Mouse (Mus musculus): ENCODE data around the gene Tgfbr1. TPM values are rescaled to one million over a fixed set of nuclear protein-coding genes. Genes with fewer than 3 reads are reported as not detected.

Tgfbr1 gene
- polyA plus RNA-seq, 1 experiment, result 5.5 TPM

GRCm38 (mm10) chr4:47324206-47324605 lies 28.8 kb upstream of the Tgfbr1 start:
- Histone ChIP-seq H3K4me1 (ENCODE audit: control insufficient read depth, insufficient read depth, insufficient read length) (peaks cover 4% of the 10 kb centered on the region), H3K27me3 (ENCODE audit: control insufficient read depth, insufficient read depth, low read length) (no peaks in the 10 kb centered on the region), H3K4me3 (ENCODE audit: extremely low read depth, insufficient read depth, insufficient read length) (no peak overlapping the region), H3K27ac (ENCODE audit: insufficient read depth, low read length) (no peak overlapping the region), H3K36me3 (ENCODE audit: control insufficient read depth, insufficient read depth, low read length) (no peaks in the 10 kb centered on the region)
- WGBS, result 88% methylated on average over 1 of the region's 1 CpGs
- no peak for DNase-seq (ENCODE audit: low read depth in 1 of 2, low spot score in 2 of 2)
- TF ChIP-seq CTCF (IDR thresholded peaks at IDR 0.05; ENCODE audit: extremely low read depth, insufficient read depth, insufficient read length, insufficient replicate concordance), result no peak
- TF ChIP-seq POLR2A (IDR thresholded peaks at IDR 0.05; ENCODE audit: low read depth, low read length), result no peak

- Histone ChIP-seq H3K36me3 (ENCODE audit: control insufficient read depth, insufficient read depth, low read length) (no peaks in the 10 kb centered on the region), H3K4me3 (ENCODE audit: extremely low read depth, insufficient read depth, insufficient read length) (no peak overlapping the region), H3K27ac (ENCODE audit: insufficient read depth, low read length) (no peak overlapping the region), H3K4me1 (ENCODE audit: control insufficient read depth, insufficient read depth, insufficient read length) (no peaks in the 10 kb centered on the region; the same call in 1 of the 2 replicates), H3K27me3 (ENCODE audit: control insufficient read depth, insufficient read depth, low read length) (no peaks in the 10 kb centered on the region)
- DNase-seq (ENCODE audit: low read depth in 1 of 2, low spot score in 2 of 2), result no peak
- no peak for TF ChIP-seq CTCF (IDR thresholded peaks at IDR 0.05; ENCODE audit: extremely low read depth, insufficient read depth, insufficient read length, insufficient replicate concordance)
- TF ChIP-seq POLR2A (IDR thresholded peaks at IDR 0.05; ENCODE audit: low read depth, low read length), result no peak
- WGBS, result 82% methylated on average over 3 of the region's 3 CpGs
Observed at GRCm38 (mm10) chr4:47327782-47328181, 25.2 kb upstream of the Tgfbr1 start.

- TF ChIP-seq CTCF (IDR thresholded peaks at IDR 0.05; ENCODE audit: extremely low read depth, insufficient read depth, insufficient read length, insufficient replicate concordance) (no peak), POLR2A (IDR thresholded peaks at IDR 0.05; ENCODE audit: low read depth, low read length) (no peak)
- peaks cover 3% of the 10 kb centered on the region; the same call in 1 of the 2 replicates for H3K4me1 ChIP-seq (ENCODE audit: control insufficient read depth, insufficient read depth, insufficient read length)
- H3K4me3 ChIP-seq (ENCODE audit: extremely low read depth, insufficient read depth, insufficient read length), result no peak overlapping the region
- H3K36me3 ChIP-seq (ENCODE audit: control insufficient read depth, insufficient read depth, low read length), result no peaks in the 10 kb centered on the region
- DNase-seq (ENCODE audit: low read depth in 1 of 2, low spot score in 2 of 2), result no peak
- H3K27me3 ChIP-seq (ENCODE audit: control insufficient read depth, insufficient read depth, low read length), result no peaks in the 10 kb centered on the region
- H3K27ac ChIP-seq (ENCODE audit: insufficient read depth, low read length), result no peak overlapping the region
- WGBS, result 27% methylated on average over 1 of the region's 1 CpGs
Observed at GRCm38 (mm10) chr4:47329285-47329684, 23.7 kb upstream of the Tgfbr1 start.

- H3K4me3 ChIP-seq (ENCODE audit: extremely low read depth, insufficient read depth, insufficient read length), result no peak overlapping the region
- H3K4me1 ChIP-seq (ENCODE audit: control insufficient read depth, insufficient read depth, insufficient read length), result peaks cover 3% of the 10 kb centered on the region; the same call in 1 of the 2 replicates
- H3K27me3 ChIP-seq (ENCODE audit: control insufficient read depth, insufficient read depth, low read length), result no peaks in the 10 kb centered on the region
- no peak for TF ChIP-seq POLR2A (IDR thresholded peaks at IDR 0.05; ENCODE audit: low read depth, low read length)
- TF ChIP-seq CTCF (IDR thresholded peaks at IDR 0.05; ENCODE audit: extremely low read depth, insufficient read depth, insufficient read length, insufficient replicate concordance), result no peak
- no peak overlapping the region for H3K27ac ChIP-seq (ENCODE audit: insufficient read depth, low read length)
- no peaks in the 10 kb centered on the region for H3K36me3 ChIP-seq (ENCODE audit: control insufficient read depth, insufficient read depth, low read length)
- WGBS, result 93% methylated on average over 13 of the region's 13 CpGs
- DNase-seq (ENCODE audit: low read depth in 1 of 2, low spot score in 2 of 2), result no peak
Observed at GRCm38 (mm10) chr4:47330378-47331052, 22.5 kb upstream of the Tgfbr1 start.

- H3K4me3 ChIP-seq (ENCODE audit: extremely low read depth, insufficient read depth, insufficient read length), result no peak overlapping the region
- no peaks in the 10 kb centered on the region for H3K36me3 ChIP-seq (ENCODE audit: control insufficient read depth, insufficient read depth, low read length)
- no peaks in the 10 kb centered on the region for H3K27me3 ChIP-seq (ENCODE audit: control insufficient read depth, insufficient read depth, low read length)
- no peak overlapping the region for H3K27ac ChIP-seq (ENCODE audit: insufficient read depth, low read length)
- no peak for DNase-seq (ENCODE audit: low read depth in 1 of 2, low spot score in 2 of 2)
- H3K4me1 ChIP-seq (ENCODE audit: control insufficient read depth, insufficient read depth, insufficient read length), result peaks cover 3% of the 10 kb centered on the region; the same call in 1 of the 2 replicates
- WGBS, result 80% methylated on average over 6 of the region's 6 CpGs
- no peak for TF ChIP-seq CTCF (IDR thresholded peaks at IDR 0.05; ENCODE audit: extremely low read depth, insufficient read depth, insufficient read length, insufficient replicate concordance)
- no peak for TF ChIP-seq POLR2A (IDR thresholded peaks at IDR 0.05; ENCODE audit: low read depth, low read length)
Observed at GRCm38 (mm10) chr4:47332812-47333343, 20.1 kb upstream of the Tgfbr1 start.

GRCm38 (mm10) chr4:47333541-47333940 lies 19.5 kb upstream of the Tgfbr1 start:
- H3K36me3 ChIP-seq (ENCODE audit: control insufficient read depth, insufficient read depth, low read length), result no peaks in the 10 kb centered on the region
- no peak for DNase-seq (ENCODE audit: low read depth in 1 of 2, low spot score in 2 of 2)
- no peak overlapping the region for H3K27ac ChIP-seq (ENCODE audit: insufficient read depth, low read length)
- H3K27me3 ChIP-seq (ENCODE audit: control insufficient read depth, insufficient read depth, low read length), result no peaks in the 10 kb centered on the region
- WGBS, result 64% methylated on average over 3 of the region's 3 CpGs
- H3K4me3 ChIP-seq (ENCODE audit: extremely low read depth, insufficient read depth, insufficient read length), result no peak overlapping the region
- peaks cover 3% of the 10 kb centered on the region; the same call in 1 of the 2 replicates for H3K4me1 ChIP-seq (ENCODE audit: control insufficient read depth, insufficient read depth, insufficient read length)
- TF ChIP-seq POLR2A (IDR thresholded peaks at IDR 0.05; ENCODE audit: low read depth, low read length), result no peak
- no peak for TF ChIP-seq CTCF (IDR thresholded peaks at IDR 0.05; ENCODE audit: extremely low read depth, insufficient read depth, insufficient read length, insufficient replicate concordance)

All from spleen, adult 2 months (tissue).